Mouse (Mus musculus) kidney, embryonic 15.5 days (tissue): ENCODE measurements around the gene Cyb5r3. TPM values are rescaled to one million over a fixed set of nuclear protein-coding genes. Genes with fewer than 3 reads are reported as not detected.
"Not testable (repeated sequence)": the region's sequence is repeated elsewhere in the genome, so short reads cannot be mapped to it uniquely, and the experiment has no call there.

Experiments
- ATAC-seq: fragments of 200-750 bp; cut with Nextera tagmentation; replicated peaks from 2 replicates; pipeline ENCODE4 v1.8.0; 2017; ENCODE audit warnings: moderate TSS enrichment; ENCODE audit not compliant: low FRiP score
- H3K27ac ChIP-seq: fragments of 300-500 bp; sonication (generic); 2 replicates; pipeline ENCODE4 v1.5.1; 2015; ENCODE audit warnings: mild to moderate bottlenecking, inconsistent platforms
- H3K27me3 ChIP-seq: fragments of 300-500 bp; sonication (generic); 2 replicates; pipeline ENCODE4 v1.6.1; 2015; ENCODE audit warnings: inconsistent platforms
- H3K36me3 ChIP-seq: fragments of 300-500 bp; sonication (generic); 2 replicates; pipeline ENCODE4 v1.6.1; 2015; ENCODE audit warnings: inconsistent platforms
- H3K4me1 ChIP-seq: fragments of 300-500 bp; sonication (generic); 2 replicates; pipeline ENCODE4 v1.6.1; 2015; ENCODE audit warnings: inconsistent platforms
- H3K4me2 ChIP-seq: fragments of 300-500 bp; sonication (generic); 2 replicates; pipeline ENCODE4 v1.6.1; 2015; ENCODE audit warnings: moderate library complexity, mild to moderate bottlenecking, inconsistent platforms
- H3K4me3 ChIP-seq: fragments of 300-500 bp; sonication (generic); replicated peaks from 2 replicates; pipeline ENCODE4 v1.5.1; 2015; ENCODE audit warnings: mild to moderate bottlenecking, inconsistent platforms
- H3K9ac ChIP-seq: fragments of 300-500 bp; sonication (generic); 2 replicates; pipeline ENCODE4 v1.6.1; 2015; ENCODE audit warnings: mild to moderate bottlenecking, inconsistent platforms
- H3K9me3 ChIP-seq: fragments of 300-500 bp; sonication (generic); replicated peaks from 2 replicates; pipeline ENCODE4 v1.6.1; 2016; ENCODE audit warnings: inconsistent platforms
- WGBS: fragments of 180-500 bp; shearing (Covaris S2); methylation state at CpG from one replicate; pipeline ENCODE4 v1.1.7; 2015; ENCODE audit warnings: mixed read lengths; 5-methylcytosine and 5-hydroxymethylcytosine counted together
- polyA plus RNA-seq: library from polyadenylated mRNA; unstranded; fragments of >200 nt; fragmentation: Nextera tagmentation; extraction: Ambion mirVana; gene quantifications from 2 replicates; pipeline ENCODE4 v1.2.1, GENCODE M21; 2015

Cyb5r3 gene
- polyA plus RNA-seq, 1 experiment from 2014 or later = 166 TPM

GRCm38 (mm10) chr15:83135654-83136053 lies 36.7 kb downstream of the Cyb5r3 start:
- no peak for ATAC-seq
- H3K27me3 ChIP-seq = no peaks in the 10 kb centered on the region
- no peak overlapping the region for H3K4me3 ChIP-seq
- 0 out of 2 replicates have a peak, but pooled peaks cover 2% of the 10 kb centered on the region for H3K4me1 ChIP-seq
- H3K4me2 ChIP-seq = no peak overlapping the region
- H3K9ac ChIP-seq = no peak overlapping the region
- no peak overlapping the region for H3K27ac ChIP-seq
- WGBS = 88% methylated on average over 2 of the region's 2 CpGs
- no peaks in the 10 kb centered on the region for H3K9me3 ChIP-seq
- H3K36me3 ChIP-seq = peaks cover 88% of the 10 kb centered on the region

GRCm38 (mm10) chr15:83134671-83135070 lies 37.7 kb downstream of the Cyb5r3 start:
- ATAC-seq = no peak
- Histone ChIP-seq H3K4me2 (no peak overlapping the region), H3K4me1 (no peaks in the 10 kb centered on the region)

GRCm38 (mm10) chr15:83129530-83130231 lies 42.7 kb downstream of the Cyb5r3 start:
- peaks cover 99% of the 10 kb centered on the region for H3K36me3 ChIP-seq
- H3K9me3 ChIP-seq = no peaks in the 10 kb centered on the region
- H3K9ac ChIP-seq = no peak overlapping the region
- ATAC-seq = no peak
- no peak overlapping the region for H3K4me2 ChIP-seq
- no peaks in the 10 kb centered on the region for H3K27me3 ChIP-seq
- 92% methylated on average over 7 of the region's 7 CpGs for WGBS
- H3K27ac ChIP-seq = no peak overlapping the region
- no peaks in the 10 kb centered on the region for H3K4me1 ChIP-seq
- no peak overlapping the region for H3K4me3 ChIP-seq

More at GRCm38 (mm10) chr15:83134671-83135070, 37.7 kb downstream of the Cyb5r3 start:
- Histone ChIP-seq H3K27me3 (no peaks in the 10 kb centered on the region), H3K9ac (no peak overlapping the region), H3K27ac (no peak overlapping the region), H3K4me3 (no peak overlapping the region), H3K9me3 (no peaks in the 10 kb centered on the region), H3K36me3 (peaks cover 95% of the 10 kb centered on the region)
- 90% methylated on average over 6 of the region's 6 CpGs for whole genome bisulfite sequencing

- WGBS = 93% methylated on average over 3 of the region's 3 CpGs
Observed at GRCm38 (mm10) chr15:83127037-83127436, 45.4 kb downstream of the Cyb5r3 start.

GRCm38 (mm10) chr15:83126582-83126981 lies 45.8 kb downstream of the Cyb5r3 start:
- H3K4me3 ChIP-seq = no peak overlapping the region
- 94% methylated on average over 9 of the region's 9 CpGs for WGBS
- no peaks in the 10 kb centered on the region for H3K9me3 ChIP-seq
- peaks cover 3% of the 10 kb centered on the region for H3K4me1 ChIP-seq
- H3K27me3 ChIP-seq = no peaks in the 10 kb centered on the region
- ATAC-seq = no peak
- H3K27ac ChIP-seq = no peak overlapping the region
- no peak overlapping the region for H3K4me2 ChIP-seq
- H3K9ac ChIP-seq = no peak overlapping the region
- H3K36me3 ChIP-seq = peaks cover 72% of the 10 kb centered on the region

More at GRCm38 (mm10) chr15:83127037-83127436, 45.4 kb downstream of the Cyb5r3 start:
- H3K27ac ChIP-seq, H3K4me1 ChIP-seq, H3K9ac ChIP-seq, H3K4me2 ChIP-seq, H3K4me3 ChIP-seq, H3K9me3 ChIP-seq, ATAC-seq, H3K27me3 ChIP-seq: not testable (repeated sequence)
- H3K36me3 ChIP-seq = peaks cover 77% of the 10 kb centered on the region

GRCm38 (mm10) chr15:83124625-83125024 lies 47.8 kb downstream of the Cyb5r3 start:
- 65% methylated on average over 5 of the region's 5 CpGs for WGBS
- H3K27me3 ChIP-seq = no peaks in the 10 kb centered on the region
- peaks cover 10% of the 10 kb centered on the region for H3K4me1 ChIP-seq
- no peaks in the 10 kb centered on the region for H3K9me3 ChIP-seq
- no peak overlapping the region for H3K4me3 ChIP-seq
- ATAC-seq = no peak
- no peak overlapping the region for H3K9ac ChIP-seq
- H3K27ac ChIP-seq = no peak overlapping the region
- H3K4me2 ChIP-seq = no peak overlapping the region
- H3K36me3 ChIP-seq = peaks cover 67% of the 10 kb centered on the region

GRCm38 (mm10) chr15:83122566-83123145 lies 49.7 kb downstream of the Cyb5r3 start, which contains the start of gene Rrp7a:
TSS of gene Rrp7a (minus strand) at chr15:83122801.
- Histone ChIP-seq H3K4me1 (peaks cover 10% of the 10 kb centered on the region), H3K36me3 (peaks cover 67% of the 10 kb centered on the region), H3K4me3 (peak within 1 kb of the TSS; percentile 96), H3K27ac (peak within 1 kb of the TSS; percentile 81), H3K27me3 (no peaks in the 10 kb centered on the region), H3K9ac (peak within 1 kb of the TSS; percentile 79), H3K9me3 (no peaks in the 10 kb centered on the region), H3K4me2 (peak within 1 kb of the TSS; percentile 84)
- WGBS = 10% methylated on average over 32 of the region's 32 CpGs
- ATAC-seq = peak; percentile 95

GRCm38 (mm10) chr15:83121709-83122565 lies 50.5 kb downstream of the Cyb5r3 start:
- peak overlapping the region; percentile 84 for H3K4me2 ChIP-seq
- no peaks in the 10 kb centered on the region for H3K27me3 ChIP-seq
- H3K4me3 ChIP-seq = peak overlapping the region; percentile 96
- H3K4me1 ChIP-seq = peaks cover 10% of the 10 kb centered on the region
- peak overlapping the region; percentile 81 for H3K27ac ChIP-seq
- WGBS = 3% methylated on average over 43 of the region's 43 CpGs
- peaks cover 67% of the 10 kb centered on the region for H3K36me3 ChIP-seq
- ATAC-seq = peak; percentile 44
- peak overlapping the region; percentile 79 for H3K9ac ChIP-seq
- H3K9me3 ChIP-seq = no peaks in the 10 kb centered on the region

- WGBS = 71% methylated on average over 7 of the region's 7 CpGs
- no peak overlapping the region for H3K4me3 ChIP-seq
- H3K36me3 ChIP-seq = peaks cover 68% of the 10 kb centered on the region
- no peak for ATAC-seq
- H3K27me3 ChIP-seq = no peaks in the 10 kb centered on the region
- H3K4me1 ChIP-seq = peaks cover 10% of the 10 kb centered on the region
- no peak overlapping the region for H3K9ac ChIP-seq
- H3K27ac ChIP-seq = no peak overlapping the region
- H3K4me2 ChIP-seq = no peak overlapping the region
- no peaks in the 10 kb centered on the region for H3K9me3 ChIP-seq
Observed at GRCm38 (mm10) chr15:83118360-83118759, 54.0 kb downstream of the Cyb5r3 start.

- 72% methylated on average over 6 of the region's 6 CpGs for WGBS
- H3K9ac ChIP-seq = no peak overlapping the region
- H3K27me3 ChIP-seq = no peaks in the 10 kb centered on the region
- H3K36me3 ChIP-seq = peaks cover 60% of the 10 kb centered on the region
- no peak overlapping the region for H3K4me3 ChIP-seq
- no peak for ATAC-seq
- H3K4me1 ChIP-seq = peaks cover 7% of the 10 kb centered on the region
- no peak overlapping the region for H3K27ac ChIP-seq
- H3K9me3 ChIP-seq = no peaks in the 10 kb centered on the region
- no peak overlapping the region for H3K4me2 ChIP-seq
Observed at GRCm38 (mm10) chr15:83115071-83115470, 57.3 kb downstream of the Cyb5r3 start.

- Histone ChIP-seq H3K9ac (no peak overlapping the region), H3K27me3 (no peaks in the 10 kb centered on the region), H3K4me1 (peaks cover 7% of the 10 kb centered on the region), H3K9me3 (no peaks in the 10 kb centered on the region), H3K4me2 (no peak overlapping the region), H3K36me3 (peaks cover 51% of the 10 kb centered on the region), H3K4me3 (no peak overlapping the region), H3K27ac (no peak overlapping the region)
- WGBS = 71% methylated on average over 9 of the region's 9 CpGs
- ATAC-seq = no peak
Observed at GRCm38 (mm10) chr15:83114106-83114505, 58.3 kb downstream of the Cyb5r3 start.

- peaks cover 7% of the 10 kb centered on the region for H3K4me1 ChIP-seq
- no peak overlapping the region for H3K4me2 ChIP-seq
- H3K36me3 ChIP-seq = peaks cover 39% of the 10 kb centered on the region
- no peak overlapping the region for H3K27ac ChIP-seq
- no peaks in the 10 kb centered on the region for H3K27me3 ChIP-seq
- H3K4me3 ChIP-seq = no peak overlapping the region
- WGBS = 8% methylated on average over 11 of the region's 11 CpGs
- peak; percentile 71 for ATAC-seq
- no peak overlapping the region for H3K9ac ChIP-seq
- no peaks in the 10 kb centered on the region for H3K9me3 ChIP-seq
Observed at GRCm38 (mm10) chr15:83112898-83113297, 59.5 kb downstream of the Cyb5r3 start.
